ENCODE assay signal across 8 mouse cellular contexts in the genomic region with DNA sequence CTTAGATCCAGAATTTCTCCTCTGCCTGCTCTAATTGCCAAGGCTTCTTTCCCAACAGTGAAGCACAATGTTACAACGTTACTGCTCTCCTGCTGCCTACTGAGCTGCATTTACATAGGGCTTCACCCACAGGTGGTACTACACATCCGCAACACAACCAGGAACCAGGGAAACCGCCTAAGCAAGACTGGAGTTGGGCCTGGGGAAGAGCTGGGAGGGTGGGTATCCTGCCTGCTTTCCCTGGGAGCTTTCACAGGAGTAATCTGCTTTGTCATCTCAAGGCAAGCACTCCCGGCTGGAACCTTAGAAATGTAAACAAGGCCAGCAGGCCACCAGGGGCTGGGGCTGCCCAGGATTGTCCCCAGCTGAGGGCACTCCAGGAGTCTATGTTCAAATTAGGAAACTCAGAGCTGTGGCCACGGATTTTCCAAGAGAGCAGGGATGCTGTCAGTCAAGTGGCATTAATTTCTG. TPM values are rescaled to one million over a fixed set of nuclear protein-coding genes. Genes with fewer than 3 reads are reported as not detected.
DNase-seq lines count a peak whose midpoint lies in the region; ATAC-seq and TF ChIP-seq lines count a peak whose summit lies in the region.

No protein-coding gene starts in this region.

- peaks cover 16% of the 10 kb centered on the region for H3K4me1 ChIP-seq in heart, postnatal 0 days (ENCODE audit: control insufficient read depth, insufficient read depth)
- peaks cover 15% of the 10 kb centered on the region for H3K4me1 ChIP-seq in hindbrain, postnatal 0 days (ENCODE audit: insufficient read depth, low read length)

- intact Hi-C loops in heart, postnatal 10 days (cut with DNase I) = no loop called here

- no peaks in the 10 kb centered on the region for H3K9me3 ChIP-seq in heart, postnatal 0 days (replicated peaks; ENCODE audit: control insufficient read depth, low read length)
- no peaks in the 10 kb centered on the region for H3K9me3 ChIP-seq in hindbrain, postnatal 0 days (ENCODE audit: low read length)

- H3K36me3 ChIP-seq in heart, postnatal 0 days (replicated peaks; ENCODE audit: control insufficient read depth, insufficient read depth, low read length) = no peaks in the 10 kb centered on the region
- H3K36me3 ChIP-seq in hindbrain, postnatal 0 days (ENCODE audit: insufficient read depth, low read length) = no peaks in the 10 kb centered on the region

- H3K27me3 ChIP-seq in heart, postnatal 0 days (ENCODE audit: control insufficient read depth, insufficient read depth, low read length) = no peaks in the 10 kb centered on the region
- no peaks in the 10 kb centered on the region for H3K27me3 ChIP-seq in hindbrain, postnatal 0 days (ENCODE audit: insufficient read depth, low read length)

- no peak overlapping the region for H3K4me3 ChIP-seq in heart, postnatal 0 days (ENCODE audit: low read depth, low read length)
- no peak overlapping the region for H3K4me3 ChIP-seq in hindbrain, postnatal 0 days (ENCODE audit: low read length)

- H3K27ac ChIP-seq in heart, postnatal 0 days (ENCODE audit: low read depth) = peak overlapping the region; percentile 83; the same call in 1 of the 2 replicates
- peak overlapping the region; percentile 45; the same call in 1 of the 2 replicates for H3K27ac ChIP-seq in hindbrain, postnatal 0 days

- H3K9ac ChIP-seq in heart, postnatal 0 days (replicated peaks; ENCODE audit: low read depth, low read length) = no peak overlapping the region
- no peak overlapping the region for H3K9ac ChIP-seq in hindbrain, postnatal 0 days (replicated peaks; ENCODE audit: low read length)

- TF ChIP-seq EP300 in heart, postnatal 0 days (IDR thresholded peaks at IDR 0.05; ENCODE audit: low read depth) = no peak

- no peak for ATAC-seq in heart, postnatal 0 days (ENCODE audit: insufficient read depth, low read depth)
- no peak for ATAC-seq in hindbrain, postnatal 0 days
- ATAC-seq in monocyte, adult 5-6 weeks (replicated peaks; ENCODE audit: insufficient number of reproducible peaks, low FRiP score, low TSS enrichment, poor library complexity, severe bottlenecking) = no peak

- DNase-seq in heart, postnatal 0 days (ENCODE audit: low spot score) = no peak
- no peak for DNase-seq in heart, postnatal 10 days
- peak; percentile 60 for DNase-seq in R1 (ENCODE audit: low read depth, low spot score)
- DNase-seq in hindbrain, postnatal 0 days (ENCODE audit: low spot score) = no peak
- DNase-seq in naive thymus-derived CD4-positive, alpha-beta T cell, adult 2 months (ENCODE audit: low read depth) = peak; percentile 58
- DNase-seq in urinary bladder, postnatal 14 days (ENCODE audit: low spot score) = no peak
- DNase-seq in urinary bladder, adult 2 months (ENCODE audit: low spot score) = no peak

- no peak overlapping the region for H3K4me2 ChIP-seq in heart, postnatal 0 days (ENCODE audit: low read depth, low read length)
- H3K4me2 ChIP-seq in hindbrain, postnatal 0 days (ENCODE audit: low read depth, low read length) = no peak overlapping the region

- WGBS in heart, postnatal 0 days = 29% methylated on average over 5 of the region's 5 CpGs
- WGBS in hindbrain, postnatal 0 days = 14% methylated on average over 5 of the region's 5 CpGs

- TF ChIP-seq CTCF in heart, postnatal 0 days (IDR thresholded peaks at IDR 0.05; ENCODE audit: low read depth) = no peak
- no peak for TF ChIP-seq CTCF in hindbrain, postnatal 0 days (IDR thresholded peaks at IDR 0.05; ENCODE audit: low read depth)

RNA-seq across cellular contexts. Expression of a gene that starts 9.0 kb away (rescaled TPM):
- total RNA-seq in heart, postnatal 0 days (2014; rRNA removed; ENCODE audit: low replicate concordance) = 487 and 666 TPM in 2 replicates
- 339 and 342 TPM in 2 replicates for polyA plus RNA-seq in heart, postnatal 0 days (2015; fragmentation: Nextera tagmentation; extraction: Ambion mirVana)
- 100 to 1,000 TPM; 314 to 318 TPM for total RNA-seq in heart, postnatal 10 days (2021)
- total RNA-seq in hindbrain, postnatal 0 days (2014; rRNA removed) = 355 and 356 TPM in 2 replicates
- 235 and 242 TPM in 2 replicates for polyA plus RNA-seq in hindbrain, postnatal 0 days (2015; fragmentation: Nextera tagmentation; extraction: Ambion mirVana)
- total RNA-seq in monocyte, adult 5-6 weeks (2017) = 273 to 460 TPM (median 440 TPM) in 3 replicates
- 335 and 362 TPM in 2 replicates for polyA plus RNA-seq in urinary bladder, adult 2 months (2012; rRNA removed)

Comparison
In these comparisons a context has a peak if more than half of its experiments do, and no peak if none do; other contexts are left out.
1. DNase-seq: peak in R1 (single experiment) and naive thymus-derived CD4-positive, alpha-beta T cell, adult 2 months (single experiment); none in heart, postnatal 0 days (single experiment), heart, postnatal 10 days (0 of 2), hindbrain, postnatal 0 days (single experiment), urinary bladder, postnatal 14 days (single experiment) and urinary bladder, adult 2 months (single experiment).